Mouse (Mus musculus) adrenal gland, adult 10 weeks (tissue): ENCODE data around the gene Rogdi. TPM values are rescaled to one million over a fixed set of nuclear protein-coding genes. Genes with fewer than 3 reads are reported as not detected.

Experiments
- polyA plus RNA-seq: library from polyadenylated mRNA; stranded (reverse); fragments of 350-450 nt; fragmentation: Illumina TruSeq; extraction: RNeasy Lipid Tissue Mini Kit (QIAGEN cat#74804); gene quantifications from one replicate; pipeline ENCODE4 v1.2.3, GENCODE M21; 2014; ENCODE audit warnings: low read depth, low replicate concordance

The Rogdi gene
- polyA plus RNA-seq: 0.47 TPM

GRCm38 (mm10) chr16:5013054-5013838 is at the start of gene Rogdi:
Gene Rogdi (minus strand): TSS chr16:5013553.

GRCm38 (mm10) chr16:5049774-5050234 is 36.5 kb upstream of the Rogdi start, which contains the start of the genes Glyr1 and Ubn1:
Gene Glyr1 (minus strand): TSS chr16:5049863.
Gene Ubn1 (plus strand): TSS chr16:5050057.

DNA sequence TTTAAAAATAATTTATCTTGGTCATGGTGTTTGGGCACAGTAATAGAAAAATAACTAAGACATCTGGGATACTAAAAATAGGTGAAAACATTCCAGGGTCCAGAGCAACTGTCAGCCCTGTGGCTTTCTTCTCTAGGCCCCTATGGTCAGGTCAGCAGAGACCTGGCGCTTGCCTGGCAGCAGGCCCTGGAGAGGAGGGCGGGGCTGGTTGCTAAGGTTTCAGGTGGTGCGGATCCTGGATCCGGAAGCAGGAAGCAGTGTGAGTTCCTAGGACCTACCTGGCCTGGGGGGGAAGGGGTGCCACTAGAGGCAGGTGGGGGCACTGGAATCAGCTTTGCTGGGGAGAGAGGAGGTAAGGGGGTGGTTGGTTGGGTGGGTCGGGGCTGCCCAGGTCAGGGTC is 6.3 kb downstream of the Rogdi start, which contains the start of gene Smim22:
TSS of gene Smim22 (plus strand) at position 222 of the 400 bp plus-strand sequence.

DNA sequence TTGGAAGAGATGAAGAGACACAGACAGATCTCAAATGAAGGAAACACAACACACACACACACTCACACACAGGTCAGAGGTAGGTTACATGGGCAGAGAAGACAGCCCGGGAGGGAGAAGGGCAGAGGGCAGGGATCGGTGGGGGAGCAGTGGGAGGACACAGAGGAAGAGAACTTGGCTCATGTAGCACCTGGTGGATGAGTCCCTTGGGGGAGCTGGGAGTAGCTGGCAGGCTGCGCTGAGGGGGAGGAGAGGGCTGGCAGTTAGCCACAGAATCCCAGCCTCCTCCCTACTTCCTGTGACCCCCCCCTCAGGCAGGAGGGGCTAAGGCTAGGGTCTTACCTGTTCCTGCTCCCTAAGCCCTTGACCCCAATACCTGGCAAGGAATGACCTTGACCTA is 15.8 kb downstream of the Rogdi start, which contains the start of gene Sept12:
TSS of gene Sept12 (minus strand) at position 300 of the 400 bp plus-strand sequence.

GRCm38 (mm10) chr16:4963797-4964709 is 49.3 kb downstream of the Rogdi start, which contains the start of gene Anks3:
Gene Anks3 (minus strand): TSS chr16:4964205.

Other genes with a start within 250 kb of the Rogdi start
- 80.7 TPM for gene Cdip1, start 223.3 kb downstream of the Rogdi start, polyA plus RNA-seq
- not detected for gene 4930562C15Rik, start 178.1 kb downstream of the Rogdi start, polyA plus RNA-seq
- 0.93 TPM for gene Ubald1, start 133.2 kb downstream of the Rogdi start, polyA plus RNA-seq
- gene Mgrn1, start 127.3 kb downstream of the Rogdi start, polyA plus RNA-seq: 7.9 TPM
- 10.6 TPM for gene Nudt16l1, start 74.8 kb downstream of the Rogdi start, polyA plus RNA-seq
- 5.7 TPM for gene Anks3, start 49.3 kb downstream of the Rogdi start, polyA plus RNA-seq
- not detected for gene Sept12, start 15.7 kb downstream of the Rogdi start, polyA plus RNA-seq
- gene Smim22, start 6.3 kb downstream of the Rogdi start, polyA plus RNA-seq: not detected
- gene Glyr1, start 36.3 kb upstream of the Rogdi start, polyA plus RNA-seq: 91.3 TPM
- gene Ubn1, start 36.5 kb upstream of the Rogdi start, polyA plus RNA-seq: 30.3 TPM
- 0.58 TPM for gene Ppl, start 118.9 kb upstream of the Rogdi start, polyA plus RNA-seq
- not detected for gene Sec14l5, start 133.6 kb upstream of the Rogdi start, polyA plus RNA-seq
- gene Nagpa, start 190.5 kb upstream of the Rogdi start, polyA plus RNA-seq: not detected
- 1.5 TPM for gene AU021092, start 208.7 kb upstream of the Rogdi start, polyA plus RNA-seq
- gene Alg1, start 220.1 kb upstream of the Rogdi start, polyA plus RNA-seq: 2.3 TPM
- gene Eef2kmt, start 242.4 kb upstream of the Rogdi start, polyA plus RNA-seq: 6.4 TPM